Mouse (Mus musculus) C2C12 (cell line): ENCODE measurements around the gene Pycr1. TPM values are rescaled to one million over a fixed set of nuclear protein-coding genes. Genes with fewer than 3 reads are reported as not detected.

Source experiments
- H3K27me3 ChIP-seq: one replicate; pipeline ENCODE4 v1.6.1; 2011; ENCODE audit not compliant: control insufficient read depth, insufficient read depth, insufficient read length
- H3K36me3 ChIP-seq: one replicate; pipeline ENCODE4 v1.6.1; 2011; ENCODE audit not compliant: control insufficient read depth, insufficient read depth
- H3K4me3 ChIP-seq: one replicate; pipeline ENCODE4 v1.5.1; 2011; ENCODE audit warnings: mild to moderate bottlenecking, control low read depth; ENCODE audit not compliant: poor library complexity, insufficient read depth, severe bottlenecking
- H3K79me2 ChIP-seq: one replicate; pipeline ENCODE4 v1.6.1; 2011; ENCODE audit not compliant: control insufficient read depth, insufficient read depth
- H3K79me3 ChIP-seq: one replicate; pipeline ENCODE4 v1.6.1; 2011; ENCODE audit warnings: low read depth, control low read depth
- H3ac ChIP-seq: one replicate; pipeline ENCODE3; 2011; ENCODE audit warnings: low read depth; ENCODE audit not compliant: control insufficient read depth, insufficient read length
- CEBPB ChIP-seq: IDR thresholded peaks from one replicate; pipeline ENCODE4 v1.6.1; 2011; ENCODE audit warnings: low read depth, mild to moderate bottlenecking, control low read depth, moderate library complexity
- CTCF ChIP-seq: IDR thresholded peaks from one replicate; pipeline ENCODE4 v1.5.1; 2011; ENCODE audit not compliant: control insufficient read depth, insufficient read depth, insufficient read length
- FOSL1 ChIP-seq: IDR thresholded peaks from one replicate; pipeline ENCODE4 v1.8.0; 2011; ENCODE audit warnings: mild to moderate bottlenecking, low read length; ENCODE audit not compliant: poor library complexity, insufficient read depth, severe bottlenecking
- MAX ChIP-seq: IDR thresholded peaks from one replicate; pipeline ENCODE4 v1.6.1; 2011; ENCODE audit warnings: mild to moderate bottlenecking, control low read depth
- MYOD1 ChIP-seq: IDR thresholded peaks from one replicate; pipeline ENCODE4 v1.6.1; 2011; ENCODE audit warnings: low read depth; ENCODE audit not compliant: control insufficient read depth, insufficient read length
- MYOG ChIP-seq: IDR thresholded peaks from one replicate; pipeline ENCODE4 v1.6.1; 2011; ENCODE audit not compliant: control insufficient read depth, insufficient read length; ENCODE audit errors: extremely low read depth
- USF1 ChIP-seq: IDR thresholded peaks from one replicate; pipeline ENCODE4 v1.6.1; 2011; ENCODE audit warnings: low read depth, mild to moderate bottlenecking, control low read depth, moderate library complexity
- long read RNA-seq, 2 experiments: library from polyadenylated mRNA; unstranded; transcript quantifications; one replicate each; pipeline ENCODE4 v2.0.0; 2019 to 2020
- polyA plus RNA-seq: library from polyadenylated mRNA; unstranded; fragments of >200 nt; fragmentation: generic; extraction: Trizol; gene quantifications from one replicate; pipeline ENCODE4 v1.2.1, GENCODE M21; 2012; ENCODE audit warnings: missing spikeins

The Pycr1 gene
- 16.1 TPM for polyA plus RNA-seq
- long read RNA-seq, experiment 1, transcript Pycr1-201 (8 exons, 1,861 nt) = major isoform, 11 of 29 reads
- long read RNA-seq, experiment 1, partial matches to known transcripts = 8 of 29 reads
- long read RNA-seq, experiment 1, other reads (novel, unspliced or antisense) = 9 of 29 reads
- long read RNA-seq, experiment 2, transcript Pycr1-201 (8 exons, 1,861 nt) = major isoform, 24 of 43 reads
- long read RNA-seq, experiment 2, partial matches to known transcripts = 2 of 43 reads
- long read RNA-seq, experiment 2, other reads (novel, unspliced or antisense) = 17 of 43 reads

GRCm38 (mm10) chr11:120643601-120643987 is at the start of gene Pycr1:
TSS of gene Pycr1 (minus strand) at chr11:120643769.
- Histone ChIP-seq H3K79me3 (no peaks in the 10 kb centered on the region), H3K4me3 (peak within 1 kb of the TSS; percentile 30), H3ac (peak within 1 kb of the TSS; percentile 60), H3K27me3 (no peaks in the 10 kb centered on the region), H3K79me2 (no peaks in the 10 kb centered on the region), H3K36me3 (no peaks in the 10 kb centered on the region)
- peak; percentile 85 for TF ChIP-seq MAX
- no peak for TF ChIP-seq FOSL1
- no peak for TF ChIP-seq CTCF
- TF ChIP-seq CEBPB = peak; percentile 97

GRCm38 (mm10) chr11:120692471-120693011 is 49.0 kb upstream of the Pycr1 start:
- Histone ChIP-seq H3K79me2 (peaks cover 58% of the 10 kb centered on the region), H3ac (no peak overlapping the region), H3K79me3 (peaks cover 14% of the 10 kb centered on the region), H3K27me3 (no peaks in the 10 kb centered on the region), H3K36me3 (peaks cover 73% of the 10 kb centered on the region), H3K4me3 (no peak overlapping the region)
- TF ChIP-seq MYOD1 (no peak), USF1 (peak; percentile 64)

DNA sequence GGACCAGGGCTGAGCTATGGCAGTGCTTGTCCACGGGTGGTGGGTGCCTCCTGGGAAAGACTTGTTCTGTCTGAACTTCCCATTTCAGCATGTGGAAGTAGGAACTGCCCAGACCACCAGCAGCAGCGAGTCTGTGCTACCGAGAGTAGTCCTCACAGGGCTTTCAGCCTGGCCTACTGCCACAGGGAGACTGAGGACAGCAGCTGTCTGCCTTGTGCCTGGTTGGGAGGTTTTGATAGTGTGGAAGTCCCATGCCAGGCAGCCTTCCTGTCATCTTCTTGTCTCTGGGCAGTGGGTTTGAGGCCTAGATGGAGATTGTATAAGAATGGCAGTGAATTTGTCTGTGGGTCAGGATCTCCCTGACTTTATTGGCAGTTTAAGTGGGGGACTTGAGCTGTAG is 45.8 kb upstream of the Pycr1 start:
- peaks cover 31% of the 10 kb centered on the region for H3K79me2 ChIP-seq
- H3K36me3 ChIP-seq = peaks cover 71% of the 10 kb centered on the region
- H3K4me3 ChIP-seq = no peak overlapping the region
- no peak overlapping the region for H3ac ChIP-seq
- H3K27me3 ChIP-seq = no peaks in the 10 kb centered on the region
- peaks cover 7% of the 10 kb centered on the region for H3K79me3 ChIP-seq
- no peak for TF ChIP-seq MAX
- TF ChIP-seq MYOG = no peak
- TF ChIP-seq MYOD1 = no peak
- TF ChIP-seq CEBPB = no peak
- no peak for TF ChIP-seq USF1
- TF ChIP-seq CTCF = no peak
- TF ChIP-seq FOSL1 = no peak

GRCm38 (mm10) chr11:120686650-120687272 is 43.2 kb upstream of the Pycr1 start:
- peaks cover 10% of the 10 kb centered on the region for H3K79me3 ChIP-seq
- peaks cover 63% of the 10 kb centered on the region for H3K36me3 ChIP-seq
- no peaks in the 10 kb centered on the region for H3K27me3 ChIP-seq
- H3ac ChIP-seq = no peak overlapping the region
- TF ChIP-seq USF1 (no peak), CEBPB (no peak), MAX (no peak), FOSL1 (no peak), MYOD1 (no peak), MYOG (no peak), CTCF (no peak)
- H3K79me2 ChIP-seq = peaks cover 22% of the 10 kb centered on the region
- H3K4me3 ChIP-seq = no peak overlapping the region

GRCm38 (mm10) chr11:120684660-120685059 is 41.1 kb upstream of the Pycr1 start:
- H3K36me3 ChIP-seq = peaks cover 61% of the 10 kb centered on the region
- no peak overlapping the region for H3ac ChIP-seq
- peaks cover 7% of the 10 kb centered on the region for H3K79me3 ChIP-seq
- H3K27me3 ChIP-seq = no peaks in the 10 kb centered on the region
- no peak for TF ChIP-seq CEBPB
- no peak for TF ChIP-seq FOSL1
- no peak for TF ChIP-seq MYOG
- no peak for TF ChIP-seq MYOD1
- peaks cover 16% of the 10 kb centered on the region for H3K79me2 ChIP-seq
- H3K4me3 ChIP-seq = no peak overlapping the region

GRCm38 (mm10) chr11:120684086-120684485 is 40.5 kb upstream of the Pycr1 start:
- peaks cover 7% of the 10 kb centered on the region for H3K79me3 ChIP-seq
- peaks cover 61% of the 10 kb centered on the region for H3K36me3 ChIP-seq
- TF ChIP-seq MAX = no peak
- no peak for TF ChIP-seq CTCF
- no peak for TF ChIP-seq CEBPB
- TF ChIP-seq FOSL1 = no peak
- peaks cover 16% of the 10 kb centered on the region for H3K79me2 ChIP-seq
- no peak overlapping the region for H3ac ChIP-seq
- no peaks in the 10 kb centered on the region for H3K27me3 ChIP-seq
- H3K4me3 ChIP-seq = no peak overlapping the region
